21 mouse cellular contexts compared by ENCODE assay signal in genomic region chr12:91757854-91758562, GRCm38 (mm10). TPM values are rescaled to one million over a fixed set of nuclear protein-coding genes. Genes with fewer than 3 reads are reported as not detected.
DNase-seq lines count a peak whose midpoint lies in the region; ATAC-seq and TF ChIP-seq lines count a peak whose summit lies in the region.
"Had no signal": no experiment of that assay in that cellular context is flagged by ENCODE, and none has a peak within 500 bp of the region (broad histone marks: within the 10 kb centered on the region; RNA-seq: fewer than 3 reads in every experiment).

No protein-coding gene starts in this region.

- TF ChIP-seq EP300 in liver, postnatal 0 days (IDR thresholded peaks at IDR 0.05; ENCODE audit: low read depth): peak; percentile 76

- no peak overlapping the region for H3K9ac ChIP-seq in heart, embryonic 13.5 days
- no peak overlapping the region for H3K9ac ChIP-seq in liver, postnatal 0 days (replicated peaks)
- H3K9ac ChIP-seq in midbrain, embryonic 11.5 days (ENCODE audit: low read length): no peak overlapping the region
- H3K9ac ChIP-seq: forebrain, embryonic 12.5 days; kidney, embryonic 15.5 days; limb, embryonic 12.5 days; lung, embryonic 15.5 days; midbrain, embryonic 12.5 days; neural tube, embryonic 13.5 days had no signal

- no peaks in the 10 kb centered on the region for H3K36me3 ChIP-seq in heart, embryonic 13.5 days
- H3K36me3 ChIP-seq in G1E (replicated peaks): peaks cover 17% of the 10 kb centered on the region
- H3K36me3 ChIP-seq in liver, postnatal 0 days (replicated peaks; ENCODE audit: insufficient read depth, low read length): no peaks in the 10 kb centered on the region
- H3K36me3 ChIP-seq in kidney, adult 2 months (ENCODE audit: control insufficient read depth, insufficient read depth, low read length): no peaks in the 10 kb centered on the region
- no peaks in the 10 kb centered on the region for H3K36me3 ChIP-seq in midbrain, embryonic 11.5 days (ENCODE audit: control insufficient read depth, insufficient read depth, low read length)
- H3K36me3 ChIP-seq: forebrain, embryonic 12.5 days; kidney, embryonic 15.5 days; limb, embryonic 12.5 days; lung, embryonic 15.5 days; midbrain, embryonic 12.5 days; neural tube, embryonic 13.5 days had no signal

- H3K27me3 ChIP-seq in heart, embryonic 13.5 days (replicated peaks): peaks cover 24% of the 10 kb centered on the region
- H3K27me3 ChIP-seq in G1E (ENCODE audit: insufficient read depth, low read length): no peaks in the 10 kb centered on the region
- H3K27me3 ChIP-seq in liver, postnatal 0 days (ENCODE audit: insufficient read depth, low read length): no peaks in the 10 kb centered on the region
- no peaks in the 10 kb centered on the region for H3K27me3 ChIP-seq in kidney, adult 2 months (replicated peaks; ENCODE audit: control insufficient read depth, insufficient read depth, low read length)
- H3K27me3 ChIP-seq in midbrain, embryonic 11.5 days (ENCODE audit: control insufficient read depth, insufficient read depth, low read length): no peaks in the 10 kb centered on the region
- H3K27me3 ChIP-seq: forebrain, embryonic 12.5 days; kidney, embryonic 15.5 days; limb, embryonic 12.5 days; lung, embryonic 15.5 days; midbrain, embryonic 12.5 days; neural tube, embryonic 13.5 days had no signal

- H3K4me2 ChIP-seq in heart, embryonic 13.5 days: no peak overlapping the region
- H3K4me2 ChIP-seq in liver, postnatal 0 days (ENCODE audit: low read depth, low read length): no peak overlapping the region
- H3K4me2 ChIP-seq in midbrain, embryonic 11.5 days: no peak overlapping the region
- H3K4me2 ChIP-seq: forebrain, embryonic 12.5 days; kidney, embryonic 15.5 days; limb, embryonic 12.5 days; lung, embryonic 15.5 days; midbrain, embryonic 12.5 days; neural tube, embryonic 13.5 days had no signal

- peaks cover 23% of the 10 kb centered on the region for H3K4me1 ChIP-seq in heart, embryonic 13.5 days
- peaks cover 39% of the 10 kb centered on the region for H3K4me1 ChIP-seq in G1E (ENCODE audit: insufficient read depth, low read depth, low read length)
- H3K4me1 ChIP-seq in liver, postnatal 0 days (ENCODE audit: insufficient read depth): peaks cover 13% of the 10 kb centered on the region
- peaks cover 11% of the 10 kb centered on the region for H3K4me1 ChIP-seq in kidney, adult 2 months (ENCODE audit: control insufficient read depth, insufficient read depth, low read length)
- H3K4me1 ChIP-seq in midbrain, embryonic 11.5 days (ENCODE audit: control insufficient read depth, insufficient read depth, low read length): no peaks in the 10 kb centered on the region
- H3K4me1 ChIP-seq: midbrain, embryonic 12.5 days; neural tube, embryonic 13.5 days had no signal

- H3K9me3 ChIP-seq in heart, embryonic 13.5 days: no peaks in the 10 kb centered on the region
- no peaks in the 10 kb centered on the region for H3K9me3 ChIP-seq in G1E (replicated peaks)
- no peaks in the 10 kb centered on the region for H3K9me3 ChIP-seq in liver, postnatal 0 days (ENCODE audit: low read length)
- no peaks in the 10 kb centered on the region for H3K9me3 ChIP-seq in midbrain, embryonic 11.5 days (ENCODE audit: control insufficient read depth, low read length)
- H3K9me3 ChIP-seq: forebrain, embryonic 12.5 days; kidney, embryonic 15.5 days; limb, embryonic 12.5 days; lung, embryonic 15.5 days; midbrain, embryonic 12.5 days; neural tube, embryonic 13.5 days had no signal

- 0 out of 2 replicates have a peak overlapping the region, but pooled peaks have one; percentile 9 for H3K27ac ChIP-seq in heart, embryonic 13.5 days (replicated peaks)
- no peak overlapping the region for H3K27ac ChIP-seq in liver, postnatal 0 days (ENCODE audit: low read depth)
- H3K27ac ChIP-seq in kidney, adult 2 months (ENCODE audit: insufficient read depth, low read depth, low read length): no peak overlapping the region
- no peak overlapping the region for H3K27ac ChIP-seq in midbrain, embryonic 11.5 days (ENCODE audit: low read depth, low read length)
- H3K27ac ChIP-seq: forebrain, embryonic 12.5 days; kidney, embryonic 15.5 days; limb, embryonic 12.5 days; lung, embryonic 15.5 days; midbrain, embryonic 12.5 days; neural tube, embryonic 13.5 days had no signal

- 66% methylated on average over 13 of the region's 13 CpGs for WGBS in heart, embryonic 13.5 days
- 51% methylated on average over 13 of the region's 13 CpGs for WGBS in liver, postnatal 0 days (ENCODE audit: insufficient replicate concordance)
- WGBS in kidney, adult 2 months: 87% methylated on average over 13 of the region's 13 CpGs
- 87% methylated on average over 13 of the region's 13 CpGs for WGBS in midbrain, embryonic 11.5 days

- no peak for DNase-seq in heart, postnatal 36 days
- no peak for DNase-seq in G1E (ENCODE audit: low spot score)
- no peak for DNase-seq in liver, postnatal 0 days
- DNase-seq in kidney, adult 2 months: no peak
- no peak for DNase-seq in midbrain, embryonic 11.5 days (ENCODE audit: low spot score, missing footprints)
- DNase-seq in urinary bladder, adult 18-20 months (ENCODE audit: low spot score in 2 of 2): no peak
- DNase-seq: adrenal gland, adult 2 months; cerebellum, postnatal 14 days; embryo, embryonic 11 days; right cerebral cortex, adult 18-20 months; thymus, postnatal 36 days had no signal

- no peak for ATAC-seq in heart, embryonic 13.5 days (ENCODE audit: extremely low read depth, insufficient number of reproducible peaks, low FRiP score, low TSS enrichment)
- peak; percentile 25 for ATAC-seq in G1E (ENCODE audit: extremely low read depth, insufficient number of reproducible peaks, low FRiP score, poor library complexity, severe bottlenecking)
- peak; percentile 74 for ATAC-seq in common myeloid progenitor, adult 5-6 weeks (replicated peaks; ENCODE audit: low read depth, poor library complexity, severe bottlenecking)
- ATAC-seq in liver, postnatal 0 days: peak; percentile 70
- ATAC-seq in midbrain, embryonic 11.5 days (ENCODE audit: low FRiP score): no peak
- ATAC-seq: hindbrain, embryonic 16.5 days; intestine, embryonic 16.5 days had no signal

- no peak overlapping the region for H3K4me3 ChIP-seq in heart, embryonic 13.5 days
- peak overlapping the region; percentile 33; the same call in 1 of the 2 replicates for H3K4me3 ChIP-seq in G1E (ENCODE audit: low read depth, low read length)
- H3K4me3 ChIP-seq in liver, postnatal 0 days (ENCODE audit: low read depth, low read length): no peak overlapping the region
- no peak overlapping the region for H3K4me3 ChIP-seq in kidney, adult 2 months (ENCODE audit: insufficient read depth, low read depth, low read length)
- H3K4me3 ChIP-seq in midbrain, embryonic 11.5 days (ENCODE audit: low read depth, low read length): no peak overlapping the region
- H3K4me3 ChIP-seq: forebrain, embryonic 12.5 days; kidney, embryonic 15.5 days; limb, embryonic 12.5 days; lung, embryonic 15.5 days; midbrain, embryonic 12.5 days; neural tube, embryonic 13.5 days had no signal

- no peak for TF ChIP-seq CTCF in G1E (IDR thresholded peaks at IDR 0.05; ENCODE audit: low read depth, low read length)
- TF ChIP-seq CTCF in liver, postnatal 0 days (IDR thresholded peaks at IDR 0.05; ENCODE audit: low read depth): no peak
- TF ChIP-seq CTCF in kidney, adult 2 months (conservative IDR thresholded peaks at IDR 0.05; ENCODE audit: insufficient read depth, insufficient read length, low read depth, low read length): no peak

- intact Hi-C loops in heart, postnatal 36 days (cut with DNase I): no loop called here

- TF ChIP-seq POLR2A in kidney, adult 2 months (IDR thresholded peaks at IDR 0.05; ENCODE audit: low read depth, low read length): no peak

RNA-seq across cellular contexts. Expression of gene Ston2, which starts 30.2 kb away (rescaled TPM):
- polyA plus RNA-seq in heart, embryonic 13.5 days (2015; fragmentation: Nextera tagmentation; extraction: Ambion mirVana): 4.0 and 4.3 TPM in 2 replicates
- total RNA-seq in heart, postnatal 36 days (2021): 1 to 10 TPM; 3.7 to 3.8 TPM
- total RNA-seq in G1E (2014; fragmentation: Nextera tagmentation) (110 TPM in 2 replicates), G1E (2017) (33.4 and 34.0 TPM in 2 replicates)
- polyA plus RNA-seq in G1E (2012): 69.8 and 74.5 TPM in 2 replicates
- 1.8 and 3.0 TPM in 2 replicates for total RNA-seq in common myeloid progenitor, adult 5-6 weeks (2017)
- polyA plus RNA-seq in liver, postnatal 0 days (2015; fragmentation: Nextera tagmentation; extraction: Ambion mirVana): 5.5 and 5.6 TPM in 2 replicates
- 23.3 and 42.8 TPM in 2 replicates for polyA plus RNA-seq in kidney, adult 2 months (2012; rRNA removed)
- polyA plus RNA-seq in midbrain, embryonic 11.5 days (2014; fragmentation: Nextera tagmentation; extraction: Ambion mirVana): 7.2 and 8.4 TPM in 2 replicates

Comparison
In these comparisons a context has a peak if more than half of its experiments do, and no peak if none do; other contexts are left out.
1. ATAC-seq: peak in G1E (single experiment), common myeloid progenitor, adult 5-6 weeks (single experiment) and liver, postnatal 0 days (single experiment); none in heart, embryonic 13.5 days (single experiment) and midbrain, embryonic 11.5 days (single experiment).